Mouse (Mus musculus) layer of hippocampus, adult 6 months (tissue): ENCODE measurements around the gene Oscar. TPM values are rescaled to one million over a fixed set of nuclear protein-coding genes. Genes with fewer than 3 reads are reported as not detected.

Source experiments
- long read RNA-seq, 2 experiments: library from polyadenylated mRNA; unstranded; transcript quantifications; one replicate each; pipeline ENCODE4 v2.0.0; 2019 to 2020
- microRNA-seq: library from miRNA; unstranded; fragments of <30 nt; microRNA quantifications from one replicate; pipeline ENCODE4 v1.2.0, GENCODE M21; 2020
- polyA plus RNA-seq: library from polyadenylated mRNA; unstranded; fragments of <200 nt; fragmentation: Nextera tagmentation; gene quantifications from 2 replicates; pipeline ENCODE4 v1.2.3, GENCODE M21; 2021

Gene Oscar
- polyA plus RNA-seq: 0.24 and 0.25 TPM in 2 replicates
- long read RNA-seq, experiment 1: 0 reads
- long read RNA-seq, experiment 2, partial matches to known transcripts: 0 of 1 reads
- long read RNA-seq, experiment 2, other reads (novel, unspliced or antisense): 1 of 1 reads

DNA sequence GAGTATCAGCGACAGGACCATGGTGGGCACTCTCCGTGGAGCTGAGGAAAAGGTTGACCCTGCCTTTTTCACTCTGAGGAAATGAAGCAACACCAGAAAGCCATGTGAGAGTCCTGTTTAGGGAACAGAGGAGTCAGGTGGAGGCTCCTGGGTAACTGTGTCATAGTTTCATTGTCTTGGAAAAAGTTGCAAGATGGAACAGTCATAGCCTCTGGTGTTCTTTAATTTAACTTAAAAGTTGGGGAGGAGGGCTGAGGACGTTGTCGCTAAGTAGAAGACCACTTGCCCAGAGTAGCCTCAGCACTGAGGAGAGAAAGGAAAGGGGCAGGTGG is at the start of gene Oscar:
Gene Oscar, minus strand, starts transcription at position 101 of the 332 bp plus-strand sequence.

DNA sequence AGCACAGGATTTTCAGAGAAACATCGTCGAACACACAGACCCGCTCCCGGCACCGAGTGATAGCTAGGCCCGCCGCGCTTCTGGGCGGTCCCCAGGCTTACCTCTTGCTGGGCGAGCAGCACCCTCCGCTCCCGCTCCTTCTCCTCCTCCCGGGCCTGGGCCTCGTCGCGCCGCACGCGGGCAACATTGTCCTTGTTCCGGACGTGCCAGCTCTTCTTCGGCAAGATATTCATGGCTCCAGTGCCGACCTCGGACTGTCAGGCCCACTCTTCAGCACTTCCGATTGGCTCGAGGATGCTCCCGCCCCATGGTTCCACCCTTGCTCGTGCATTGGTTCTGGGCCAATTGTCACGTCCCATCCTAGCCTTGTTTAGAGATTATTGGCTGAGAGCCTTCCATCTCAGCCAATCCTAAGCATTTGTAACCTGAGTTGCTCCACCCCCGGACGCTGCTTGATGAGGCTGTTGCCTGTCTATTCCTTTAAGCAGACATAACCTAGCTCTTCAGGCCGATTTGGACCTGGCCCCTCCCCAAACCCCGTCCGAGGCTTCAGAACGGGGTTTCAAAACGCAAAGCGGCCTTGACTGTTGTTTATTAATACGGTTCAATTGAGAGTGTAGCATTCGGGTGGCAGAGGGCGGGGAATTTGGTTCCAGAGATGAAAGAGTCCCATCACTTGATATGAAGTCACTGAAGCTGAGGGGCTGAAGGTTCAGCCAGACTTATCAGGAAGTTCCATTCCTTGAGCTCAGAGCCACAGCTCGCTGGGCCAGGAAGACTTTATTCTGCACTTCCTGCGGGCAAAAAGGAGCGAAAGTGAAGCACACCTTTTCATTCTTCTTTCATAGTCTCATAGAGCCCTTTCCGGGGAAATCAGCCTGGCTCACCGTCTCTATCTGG is 49.5 kb upstream of the Oscar start, which contains the start of gene Leng1:
Gene Leng1, minus strand, starts transcription at position 626 of the 900 bp plus-strand sequence.

DNA sequence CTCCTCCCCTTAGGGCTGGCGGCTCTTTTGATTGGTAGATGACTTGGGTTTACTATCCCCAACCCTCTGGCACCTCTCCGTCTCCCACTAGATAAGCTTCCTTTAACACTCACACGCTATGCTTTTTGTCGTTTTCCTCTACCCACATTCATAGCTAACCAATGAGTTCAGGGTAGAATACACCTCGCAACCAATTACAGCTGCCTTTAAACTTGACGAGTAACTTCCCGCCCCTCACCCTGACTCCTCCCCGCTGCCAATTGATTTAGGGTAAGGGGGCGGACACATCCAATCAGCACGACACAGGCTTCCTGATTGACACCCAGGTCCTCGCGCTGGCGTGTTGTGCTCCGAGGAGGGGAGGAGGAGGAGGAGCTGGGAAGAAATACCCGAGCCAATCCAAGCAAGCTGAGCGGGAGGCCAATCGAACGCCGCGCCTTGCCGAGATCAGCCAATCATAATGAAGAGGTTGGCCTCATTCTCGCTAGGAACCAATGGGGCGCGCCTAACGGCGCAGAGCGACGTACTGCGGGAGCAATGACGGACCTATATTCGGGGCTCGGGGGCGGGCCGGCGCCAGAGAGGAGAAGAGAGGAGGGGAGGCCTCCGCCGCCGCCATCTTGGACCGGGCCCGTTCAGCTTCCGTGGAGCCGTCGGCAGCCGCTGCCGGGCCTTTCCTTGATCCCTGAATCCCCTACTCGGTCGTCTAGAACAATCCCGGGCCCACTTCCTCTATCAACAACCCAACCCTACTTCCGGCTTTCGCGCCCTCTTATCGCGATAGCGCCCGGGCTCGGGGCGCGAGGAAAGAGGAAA is 28.9 kb upstream of the Oscar start, which contains the start of gene Cnot3:
Gene Cnot3, plus strand, starts transcription at position 597 of the 816 bp plus-strand sequence.

DNA sequence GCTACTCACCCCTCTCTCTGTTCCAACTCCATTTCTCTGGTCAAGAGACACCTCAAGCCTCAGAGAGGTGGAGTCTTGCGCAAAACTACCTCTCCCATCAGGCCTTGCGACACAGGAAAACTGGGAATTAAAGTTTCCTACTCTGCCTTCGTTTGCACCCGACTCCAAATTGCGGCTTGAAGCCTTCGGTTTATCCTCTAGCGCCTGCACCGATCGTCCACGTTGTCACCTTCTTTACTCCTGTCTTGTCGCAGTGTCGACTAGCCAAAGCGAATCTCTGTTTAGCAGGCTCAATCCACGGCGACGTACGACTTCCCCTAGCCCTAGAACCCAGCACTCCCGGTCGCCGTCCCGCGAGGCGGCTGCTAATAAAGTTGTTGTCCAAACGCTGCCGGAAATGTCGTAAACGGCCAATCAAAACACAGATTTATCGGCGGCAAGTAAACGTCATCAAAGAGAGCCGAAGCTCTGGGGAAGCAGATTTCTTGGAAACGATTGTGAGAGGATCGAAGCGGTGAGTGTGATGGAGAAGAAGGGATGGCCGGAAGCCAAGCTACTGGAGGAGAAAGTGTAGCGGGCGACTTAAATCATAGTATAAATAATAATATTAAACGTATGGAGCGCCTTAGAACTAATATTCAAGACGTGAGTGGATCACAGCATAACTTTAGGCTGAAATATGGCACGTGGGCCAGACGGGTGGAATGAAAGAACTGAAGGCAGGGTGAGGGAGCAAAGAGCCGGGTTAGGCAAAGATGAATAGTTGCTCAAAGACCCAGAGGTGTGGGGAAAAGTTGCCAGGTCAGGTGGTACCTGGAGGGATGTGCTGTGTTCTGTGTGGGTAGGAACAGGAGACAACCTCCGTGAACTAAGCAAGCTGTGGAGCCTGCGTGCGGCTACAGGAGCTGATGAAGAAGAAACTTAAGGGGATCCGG is 13.9 kb upstream of the Oscar start, which contains the start of the genes Tfpt and Prpf31:
Gene Tfpt, minus strand, starts transcription at position 387 of the 935 bp plus-strand sequence.
Gene Prpf31, plus strand, starts transcription at position 443 of the 935 bp plus-strand sequence.

DNA sequence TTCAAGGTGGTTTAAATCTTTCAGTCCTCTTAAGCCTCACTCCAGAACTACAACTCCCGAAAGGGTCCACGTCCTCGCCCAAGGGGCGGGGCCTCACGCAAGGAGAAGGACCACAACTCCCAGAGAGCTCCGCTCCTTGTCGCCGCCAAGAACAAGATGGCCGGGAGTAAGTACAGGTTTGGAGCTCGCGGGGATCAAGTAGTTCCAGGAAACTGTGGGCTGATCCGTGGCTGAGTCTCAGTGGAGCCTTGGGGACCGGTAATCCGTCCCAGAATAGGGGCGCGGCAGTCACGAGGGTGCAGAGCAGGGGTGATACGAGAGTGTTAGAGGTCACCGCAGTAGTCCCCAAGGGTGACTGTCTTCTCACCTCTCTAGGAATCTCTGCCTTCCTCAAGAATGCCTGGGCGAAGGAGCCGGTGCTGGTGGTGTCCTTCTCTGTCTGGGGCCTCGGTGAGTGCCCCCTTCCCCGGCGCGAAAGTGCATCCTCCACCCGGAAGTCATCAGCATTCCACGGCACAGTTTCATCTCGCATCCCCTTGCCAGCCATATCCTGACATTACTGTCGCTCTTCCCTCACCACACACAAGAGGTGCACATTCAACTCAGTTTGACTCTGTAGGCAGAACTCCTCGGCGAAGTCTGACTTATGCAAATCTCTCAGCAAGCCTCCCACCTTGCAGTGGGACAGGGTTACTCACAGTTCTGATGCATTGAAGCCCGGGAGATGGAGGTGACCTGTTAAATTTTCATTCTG is 1.5 kb upstream of the Oscar start, which contains the start of gene Ndufa3:
Gene Ndufa3, plus strand, starts transcription at position 132 of the 754 bp plus-strand sequence.

Small RNA genes lying within 50 kb of the gene (microRNA-seq; reads per million reads assigned to microRNA genes)
- gene Gm25100: not detected
- 12.2 reads per million, percentile 34 among the genes with 10 or more reads in this experiment for gene Mir3572

Other genes starting within 250 kb of the Oscar start
- 32.7 and 32.8 TPM in 2 replicates for gene Cacng8, start 225.5 kb downstream of the Oscar start, polyA plus RNA-seq
- 1.1 and 1.6 TPM in 2 replicates for gene Cacng6, start 192.0 kb downstream of the Oscar start, polyA plus RNA-seq
- gene Tarm1, start 113.5 kb downstream of the Oscar start, polyA plus RNA-seq: 0.13 TPM in 1 of 2 replicates, not detected in the other
- 1,754 and 1,945 TPM in 2 replicates for gene Ndufa3, start 1.2 kb upstream of the Oscar start, polyA plus RNA-seq
- gene Tfpt, start 13.8 kb upstream of the Oscar start, polyA plus RNA-seq: 39.0 and 39.3 TPM in 2 replicates
- 53.8 and 55.5 TPM in 2 replicates for gene Prpf31, start 13.8 kb upstream of the Oscar start, polyA plus RNA-seq
- gene Cnot3, start 29.1 kb upstream of the Oscar start, polyA plus RNA-seq: 18.2 and 22.9 TPM in 2 replicates
- 5.0 and 5.5 TPM in 2 replicates for gene Leng1, start 49.7 kb upstream of the Oscar start, polyA plus RNA-seq
- gene Tmc4, start 61.4 kb upstream of the Oscar start, polyA plus RNA-seq: 0.29 and 0.54 TPM in 2 replicates
- 141 and 142 TPM in 2 replicates for gene Tsen34, start 76.7 kb upstream of the Oscar start, polyA plus RNA-seq
- 82.6 and 97.6 TPM in 2 replicates for gene Mboat7, start 77.4 kb upstream of the Oscar start, polyA plus RNA-seq
- 1,376 and 1,434 TPM in 2 replicates for gene Rps9, start 87.8 kb upstream of the Oscar start, polyA plus RNA-seq
- gene Pirb, start 104.2 kb upstream of the Oscar start, polyA plus RNA-seq: 0.11 and 0.23 TPM in 2 replicates
- gene Gm15448, start 209.5 kb upstream of the Oscar start, polyA plus RNA-seq: not detected in 2 replicates
- not detected in 2 replicates for gene Pira2, start 228.9 kb upstream of the Oscar start, polyA plus RNA-seq